Mouse (Mus musculus) intestine, embryonic 15.5 days (tissue): ENCODE data around the gene Phc1. TPM values are rescaled to one million over a fixed set of nuclear protein-coding genes. Genes with fewer than 3 reads are reported as not detected.

Experiments used
- ATAC-seq: fragments of 200-750 bp; cut with Nextera tagmentation; 2 replicates; pipeline ENCODE4 v1.8.0; 2017; ENCODE audit warnings: moderate TSS enrichment, moderate library complexity
- H3K27ac ChIP-seq: fragments of 300-500 bp; sonication (generic); 2 replicates; pipeline ENCODE4 v1.5.1; 2015; ENCODE audit warnings: mild to moderate bottlenecking, inconsistent platforms
- H3K27me3 ChIP-seq: fragments of 300-500 bp; sonication (generic); replicated peaks from 2 replicates; pipeline ENCODE4 v1.6.1; 2015; ENCODE audit warnings: inconsistent platforms
- H3K36me3 ChIP-seq: fragments of 300-500 bp; sonication (generic); 2 replicates; pipeline ENCODE4 v1.6.1; 2015; ENCODE audit warnings: inconsistent platforms
- H3K4me1 ChIP-seq: fragments of 300-500 bp; sonication (generic); replicated peaks from 2 replicates; pipeline ENCODE4 v1.6.1; 2015; ENCODE audit warnings: inconsistent platforms
- H3K4me2 ChIP-seq: fragments of 300-500 bp; sonication (generic); replicated peaks from 2 replicates; pipeline ENCODE4 v1.6.1; 2015; ENCODE audit warnings: mild to moderate bottlenecking, inconsistent platforms
- H3K4me3 ChIP-seq: fragments of 300-500 bp; sonication (generic); replicated peaks from 2 replicates; pipeline ENCODE4 v1.5.1; 2015; ENCODE audit warnings: inconsistent platforms
- H3K9ac ChIP-seq: fragments of 300-500 bp; sonication (generic); 2 replicates; pipeline ENCODE4 v1.6.1; 2015; ENCODE audit warnings: inconsistent platforms
- H3K9me3 ChIP-seq: fragments of 300-500 bp; sonication (generic); 2 replicates; pipeline ENCODE4 v1.6.1; 2016; ENCODE audit warnings: inconsistent platforms
- WGBS: fragments of 180-500 bp; shearing (Covaris S2); methylation state at CpG from one replicate; pipeline ENCODE4 v1.1.7; 2015; 5-methylcytosine and 5-hydroxymethylcytosine counted together
- polyA plus RNA-seq: library from polyadenylated mRNA; unstranded; fragments of >200 nt; fragmentation: Nextera tagmentation; extraction: Ambion mirVana; gene quantifications from 2 replicates; pipeline ENCODE4 v1.2.1, GENCODE M21; 2015

Gene Phc1
- polyA plus RNA-seq, 1 experiment from 2014 or later = 10.1 TPM

DNA sequence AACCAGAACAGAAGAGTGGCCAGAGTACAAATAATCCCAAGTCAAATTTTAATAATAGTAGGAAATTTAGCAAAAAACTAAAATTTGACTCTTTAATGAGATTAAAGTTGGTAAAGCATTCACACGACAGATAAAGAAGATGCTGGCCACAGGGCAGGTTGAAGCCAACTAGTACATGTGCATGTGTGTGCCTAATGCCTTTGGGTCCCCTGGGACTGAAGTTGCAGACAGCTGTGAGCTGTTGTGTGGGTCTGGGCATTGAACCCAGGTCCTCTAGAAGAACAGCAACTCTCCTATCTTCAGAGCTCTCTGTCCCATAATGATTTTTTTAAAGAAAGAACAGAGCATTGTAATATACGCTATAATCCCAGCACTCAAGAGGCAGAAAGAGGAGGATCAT is 49.1 kb downstream of the Phc1 start:
- 83% methylated on average over 2 of the region's 2 CpGs for WGBS
- ATAC-seq = no peak
- H3K9me3 ChIP-seq = no peaks in the 10 kb centered on the region
- H3K27ac ChIP-seq = no peak overlapping the region
- H3K36me3 ChIP-seq = no peaks in the 10 kb centered on the region
- H3K4me1 ChIP-seq = no peaks in the 10 kb centered on the region
- H3K4me3 ChIP-seq = no peak overlapping the region
- no peak overlapping the region for H3K4me2 ChIP-seq
- H3K9ac ChIP-seq = no peak overlapping the region
- H3K27me3 ChIP-seq = no peaks in the 10 kb centered on the region

DNA sequence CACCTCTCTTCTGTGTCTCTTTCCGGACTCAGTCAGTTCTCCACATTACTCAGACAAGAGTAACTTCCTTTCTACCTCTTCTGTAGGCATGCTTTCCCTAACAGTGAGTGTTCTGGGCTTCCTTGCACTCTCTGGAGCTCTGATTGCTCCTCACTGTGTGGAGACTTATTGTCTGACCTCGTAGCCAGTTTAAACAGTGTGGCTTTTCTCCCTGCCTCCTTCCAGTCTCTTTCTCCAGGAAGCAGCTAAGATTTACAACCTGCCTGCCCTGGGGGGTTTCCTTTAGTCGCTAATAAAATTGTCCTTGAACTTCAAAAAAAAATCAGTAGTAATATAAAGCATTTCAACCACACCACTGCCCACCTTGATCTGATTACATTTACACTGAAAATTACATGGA is 50.1 kb downstream of the Phc1 start:
- H3K27ac ChIP-seq = no peak overlapping the region
- WGBS = 13% methylated on average over 3 of the region's 3 CpGs

DNA sequence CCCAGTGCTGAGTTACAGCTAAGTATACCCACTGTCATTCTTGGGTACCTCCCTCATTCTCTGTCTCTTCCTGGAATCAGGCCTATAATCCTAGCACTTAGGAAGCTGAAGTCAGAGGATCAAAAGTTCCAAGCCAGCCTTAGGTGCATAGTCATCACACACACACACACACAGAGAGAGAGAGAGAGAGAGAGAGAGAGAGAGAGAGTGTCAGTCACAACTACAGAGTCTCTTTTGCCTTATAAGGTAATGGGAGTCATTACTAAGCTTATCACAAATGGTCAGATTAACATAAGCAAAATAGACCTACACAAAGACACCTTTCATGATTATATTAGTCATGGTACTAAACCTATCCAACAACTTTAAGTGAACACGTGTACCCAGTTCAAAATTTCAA is 51.0 kb downstream of the Phc1 start:
- no peak for ATAC-seq
- Histone ChIP-seq H3K4me3 (no peak overlapping the region), H3K36me3 (no peaks in the 10 kb centered on the region), H3K9ac (no peak overlapping the region), H3K4me1 (no peaks in the 10 kb centered on the region), H3K4me2 (no peak overlapping the region), H3K27me3 (no peaks in the 10 kb centered on the region), H3K27ac (no peak overlapping the region), H3K9me3 (no peaks in the 10 kb centered on the region)
- 81% methylated on average over 1 of the region's 1 CpGs for WGBS

More for the DNA sequence above, 50.1 kb downstream of the Phc1 start:
- Histone ChIP-seq H3K9me3 (no peaks in the 10 kb centered on the region), H3K27me3 (no peaks in the 10 kb centered on the region), H3K4me1 (no peaks in the 10 kb centered on the region), H3K9ac (no peak overlapping the region), H3K4me3 (no peak overlapping the region), H3K4me2 (no peak overlapping the region), H3K36me3 (no peaks in the 10 kb centered on the region)
- no peak for ATAC-seq

DNA sequence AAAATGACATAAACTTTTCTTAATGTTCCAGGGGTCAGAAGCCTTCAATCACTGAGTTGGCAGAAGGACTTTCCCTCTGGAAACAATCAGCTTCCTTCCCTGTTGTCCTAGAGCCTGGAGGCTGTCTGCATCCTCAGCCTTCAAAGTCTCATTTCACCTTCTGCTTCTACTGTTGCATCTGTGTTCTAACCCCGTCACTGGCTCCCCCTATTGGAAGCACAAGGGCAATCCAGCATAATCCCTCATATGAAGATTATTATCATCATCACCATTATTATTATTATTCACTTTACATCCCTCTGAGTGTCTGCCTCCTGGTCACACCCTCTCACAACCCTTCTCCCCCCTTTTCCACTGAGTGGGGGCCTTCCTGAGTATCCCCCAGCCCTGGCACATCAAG is 52.1 kb downstream of the Phc1 start:
- no peaks in the 10 kb centered on the region for H3K4me1 ChIP-seq
- no peaks in the 10 kb centered on the region for H3K36me3 ChIP-seq

DNA sequence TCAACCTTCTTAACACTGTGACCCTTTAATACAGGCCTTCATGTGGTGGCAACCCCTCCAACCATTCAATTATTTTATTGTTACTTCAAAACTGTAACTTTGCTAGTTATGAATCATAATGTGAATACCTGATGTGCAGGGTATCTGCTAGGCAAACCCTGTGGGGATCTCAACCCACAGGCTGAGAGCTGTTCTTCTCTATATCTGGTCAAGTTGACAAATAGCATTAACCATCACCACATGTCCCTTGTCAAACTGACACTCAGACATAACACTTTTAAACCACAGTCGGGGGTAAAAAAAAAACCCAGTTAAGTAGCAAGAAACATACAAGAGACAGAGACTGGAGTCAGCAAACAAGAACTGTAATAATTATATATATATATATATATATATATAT is 55.5 kb downstream of the Phc1 start:
- Histone ChIP-seq H3K9me3 (no peaks in the 10 kb centered on the region), H3K4me3 (no peak overlapping the region), H3K27ac (no peak overlapping the region), H3K36me3 (no peaks in the 10 kb centered on the region), H3K9ac (no peak overlapping the region), H3K4me2 (no peak overlapping the region), H3K27me3 (no peaks in the 10 kb centered on the region), H3K4me1 (no peaks in the 10 kb centered on the region)
- WGBS = 47% methylated on average over 1 of the region's 1 CpGs
- ATAC-seq = no peak

More for the DNA sequence above, 52.1 kb downstream of the Phc1 start:
- no peak for ATAC-seq
- no peak overlapping the region for H3K4me2 ChIP-seq
- H3K9me3 ChIP-seq = no peaks in the 10 kb centered on the region
- 52% methylated on average over 1 of the region's 1 CpGs for WGBS
- no peak overlapping the region for H3K9ac ChIP-seq
- H3K27me3 ChIP-seq = no peaks in the 10 kb centered on the region
- no peak overlapping the region for H3K27ac ChIP-seq
- no peak overlapping the region for H3K4me3 ChIP-seq

DNA sequence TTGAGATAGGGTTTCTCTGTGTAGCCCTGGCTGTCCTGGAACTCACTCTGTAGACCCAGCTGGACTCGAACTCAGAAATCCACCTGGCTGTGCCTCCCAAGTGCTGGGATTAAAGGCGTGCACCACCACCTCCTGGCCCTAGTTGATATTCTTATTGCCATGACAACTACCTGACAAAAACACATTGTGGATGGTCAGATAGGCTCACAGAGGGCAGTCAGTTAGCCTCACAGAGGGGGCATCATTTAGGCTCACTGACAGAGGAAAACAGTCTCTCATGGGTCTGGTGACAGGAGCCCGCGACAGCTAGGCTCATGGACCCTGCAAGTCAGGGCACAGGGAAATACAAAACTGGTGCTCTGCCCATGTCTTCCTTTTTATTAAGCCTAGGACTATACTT is 56.1 kb downstream of the Phc1 start:
- WGBS = 84% methylated on average over 4 of the region's 4 CpGs
- no peaks in the 10 kb centered on the region for H3K4me1 ChIP-seq
- H3K9me3 ChIP-seq = no peaks in the 10 kb centered on the region
- no peak overlapping the region for H3K4me2 ChIP-seq
- no peak for ATAC-seq
- H3K9ac ChIP-seq = no peak overlapping the region
- no peaks in the 10 kb centered on the region for H3K36me3 ChIP-seq
- H3K27ac ChIP-seq = no peak overlapping the region
- H3K27me3 ChIP-seq = no peaks in the 10 kb centered on the region
- no peak overlapping the region for H3K4me3 ChIP-seq

DNA sequence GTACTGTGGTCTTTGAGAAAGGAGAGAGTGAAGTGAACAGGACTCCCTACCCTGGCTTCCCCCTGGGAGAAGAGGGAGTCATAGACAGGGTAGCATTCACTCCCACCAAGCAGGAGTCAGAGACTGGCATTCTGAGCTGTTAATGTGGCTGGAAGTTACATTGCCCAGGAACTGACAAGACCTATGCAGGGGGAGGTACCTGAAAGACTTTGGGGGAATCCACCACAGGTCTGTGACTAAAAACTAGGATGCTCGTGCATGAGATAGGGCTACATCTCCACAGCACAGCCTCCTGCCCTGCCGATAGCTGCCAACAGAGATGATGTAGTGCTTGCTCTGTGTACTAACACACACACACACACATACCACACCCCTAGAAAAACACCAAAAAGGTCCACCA is 56.9 kb downstream of the Phc1 start:
- 72% methylated on average over 2 of the region's 2 CpGs for WGBS
- no peaks in the 10 kb centered on the region for H3K4me1 ChIP-seq

DNA sequence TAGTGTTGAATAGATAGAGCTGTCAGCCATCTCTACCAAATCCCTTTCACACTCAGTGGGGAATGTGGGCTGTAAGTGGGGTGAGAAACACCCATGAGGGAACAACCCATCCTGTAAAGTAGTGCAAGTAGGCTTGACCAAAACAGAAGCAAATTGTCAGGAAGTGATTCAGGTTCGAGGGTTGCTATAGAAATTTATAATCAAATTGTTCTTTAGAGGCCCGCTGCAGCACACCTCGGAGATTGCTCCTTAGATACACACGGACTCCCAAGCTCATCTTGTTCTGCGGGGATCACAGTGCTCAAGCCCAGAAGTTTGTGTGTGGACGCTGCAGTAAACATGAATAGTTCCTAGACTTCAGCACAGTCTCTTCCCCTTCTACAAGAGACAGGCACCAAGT is 57.6 kb downstream of the Phc1 start, which contains the start of gene Klrg1:
Gene Klrg1 (minus strand): TSS at position 101 of the 400 bp plus-strand sequence.
- Histone ChIP-seq H3K9ac (no peak within 1 kb of the TSS), H3K4me3 (no peak within 1 kb of the TSS), H3K4me2 (no peak within 1 kb of the TSS), H3K27me3 (no peaks in the 10 kb centered on the region), H3K9me3 (no peaks in the 10 kb centered on the region), H3K36me3 (no peaks in the 10 kb centered on the region), H3K27ac (no peak within 1 kb of the TSS), H3K4me1 (no peaks in the 10 kb centered on the region)
- 80% methylated on average over 6 of the region's 6 CpGs for WGBS
- no peak for ATAC-seq

More for the DNA sequence above, 56.9 kb downstream of the Phc1 start:
- Histone ChIP-seq H3K9me3 (no peaks in the 10 kb centered on the region), H3K27ac (no peak overlapping the region), H3K4me3 (no peak overlapping the region), H3K9ac (no peak overlapping the region), H3K27me3 (no peaks in the 10 kb centered on the region), H3K4me2 (no peak overlapping the region), H3K36me3 (no peaks in the 10 kb centered on the region)
- no peak for ATAC-seq

DNA sequence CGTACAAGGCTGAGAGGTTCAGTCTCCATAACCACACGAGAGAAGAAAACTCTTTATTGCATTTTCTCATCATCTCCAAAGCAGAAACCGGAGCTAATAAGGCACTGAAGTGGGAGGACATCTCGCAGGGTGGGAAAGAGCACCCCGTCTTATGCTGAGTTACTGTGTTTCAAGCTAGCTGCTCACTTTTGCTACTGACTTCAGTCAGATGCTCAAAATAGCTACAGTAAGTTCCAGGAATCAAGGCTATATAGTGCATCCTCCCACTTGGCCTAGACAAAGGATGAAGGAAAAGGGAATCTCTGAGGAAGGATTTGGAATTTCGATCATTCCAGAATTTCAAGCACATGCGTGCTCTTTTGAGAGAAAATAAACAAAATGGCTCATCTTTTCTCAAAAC is 63.8 kb downstream of the Phc1 start:
- H3K27me3 ChIP-seq = no peaks in the 10 kb centered on the region
- no peak for ATAC-seq
- no peaks in the 10 kb centered on the region for H3K9me3 ChIP-seq
- no peaks in the 10 kb centered on the region for H3K36me3 ChIP-seq
- 81% methylated on average over 7 of the region's 7 CpGs for WGBS
- H3K4me2 ChIP-seq = no peak overlapping the region
- H3K4me1 ChIP-seq = no peaks in the 10 kb centered on the region
- H3K27ac ChIP-seq = no peak overlapping the region
- no peak overlapping the region for H3K4me3 ChIP-seq
- no peak overlapping the region for H3K9ac ChIP-seq

DNA sequence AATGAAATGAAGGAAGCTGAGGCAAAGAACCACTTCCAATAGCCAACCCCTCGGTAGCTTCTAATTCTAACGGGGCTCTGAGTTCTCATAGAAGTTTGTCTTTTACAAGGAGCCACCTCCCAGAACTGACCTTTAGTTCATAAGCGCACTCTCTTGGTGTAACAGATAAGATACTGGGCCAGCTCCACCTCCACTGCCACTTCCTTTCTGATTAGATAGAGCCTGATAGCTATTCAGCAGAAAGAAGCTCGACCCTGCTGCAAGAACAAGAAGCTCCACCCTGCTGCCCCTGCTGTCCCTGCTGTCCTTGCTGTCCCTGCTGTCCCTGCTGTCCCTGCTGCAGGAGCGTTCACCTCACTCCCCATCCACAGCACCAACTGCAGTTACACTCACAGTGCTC is 65.8 kb downstream of the Phc1 start:
- WGBS = 35% methylated on average over 5 of the region's 5 CpGs
- no peak overlapping the region for H3K4me2 ChIP-seq
- H3K4me3 ChIP-seq = no peak overlapping the region
- H3K27me3 ChIP-seq = no peaks in the 10 kb centered on the region
- no peak overlapping the region for H3K27ac ChIP-seq
- H3K9ac ChIP-seq = no peak overlapping the region
- no peak for ATAC-seq
- no peaks in the 10 kb centered on the region for H3K4me1 ChIP-seq
- no peaks in the 10 kb centered on the region for H3K36me3 ChIP-seq
- H3K9me3 ChIP-seq = no peaks in the 10 kb centered on the region

DNA sequence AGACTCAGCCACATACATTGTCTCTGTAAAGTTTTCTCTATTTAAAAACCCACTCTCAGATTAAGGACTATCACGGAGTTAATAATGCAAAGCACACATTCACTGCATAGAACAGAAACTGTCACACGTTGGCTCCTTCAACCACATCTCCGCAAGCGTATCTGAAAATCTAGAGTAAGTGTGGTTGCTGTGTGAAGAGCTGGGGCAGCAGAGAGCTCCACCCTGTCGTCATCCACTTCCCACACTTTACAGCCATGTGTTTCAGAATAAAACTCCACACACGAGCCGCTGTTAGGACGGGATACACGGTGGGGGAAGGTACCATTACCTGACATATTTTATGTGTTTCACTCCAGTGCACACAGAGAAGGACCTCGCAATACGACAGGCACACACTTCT is 70.2 kb downstream of the Phc1 start:
- ATAC-seq = no peak
- Histone ChIP-seq H3K4me2 (no peak overlapping the region), H3K4me1 (no peaks in the 10 kb centered on the region), H3K4me3 (no peak overlapping the region), H3K27me3 (no peaks in the 10 kb centered on the region), H3K9me3 (no peaks in the 10 kb centered on the region), H3K36me3 (no peaks in the 10 kb centered on the region), H3K27ac (no peak overlapping the region), H3K9ac (no peak overlapping the region)
- 77% methylated on average over 11 of the region's 11 CpGs for WGBS

DNA sequence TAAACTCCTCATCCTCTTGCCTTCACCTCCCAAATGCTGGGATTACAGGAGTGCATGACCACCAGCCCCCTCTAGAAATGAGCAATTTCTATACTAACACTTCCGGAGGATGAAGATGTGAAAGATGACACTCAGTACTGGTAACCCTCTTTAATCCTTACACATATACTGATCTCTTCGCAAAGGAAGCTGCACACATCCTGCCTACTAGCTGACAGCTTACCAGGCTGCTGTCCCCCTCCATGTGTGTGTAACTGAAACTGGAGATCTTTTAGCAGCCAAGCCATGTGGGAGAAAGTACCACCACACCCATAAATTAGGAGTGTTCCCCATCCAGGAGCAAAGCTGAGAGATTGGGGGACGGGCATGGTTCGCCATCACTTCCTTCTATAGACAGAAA is 71.2 kb downstream of the Phc1 start:
- WGBS = 80% methylated on average over 4 of the region's 4 CpGs

DNA sequence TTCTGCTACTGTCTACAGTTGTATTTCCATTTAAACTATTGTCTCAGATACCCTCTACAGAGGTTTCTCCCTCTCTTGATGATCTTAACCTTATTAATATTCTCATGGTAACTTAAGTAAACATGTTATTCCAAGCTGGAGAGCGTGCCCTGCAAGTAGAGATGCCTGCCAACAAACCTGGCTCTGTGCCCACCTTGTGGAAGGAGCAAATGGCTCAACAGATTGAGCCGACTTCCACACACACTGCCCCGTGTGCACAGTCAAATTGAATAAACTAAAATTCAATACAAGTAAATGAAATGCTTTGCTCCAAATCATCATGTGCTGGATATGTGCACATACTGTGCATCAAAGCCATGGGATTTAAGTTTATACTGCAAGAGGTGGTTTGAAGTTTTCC is 71.8 kb downstream of the Phc1 start:
- Histone ChIP-seq H3K4me1 (no peaks in the 10 kb centered on the region), H3K27ac (no peak overlapping the region), H3K9me3 (no peaks in the 10 kb centered on the region), H3K9ac (no peak overlapping the region), H3K36me3 (no peaks in the 10 kb centered on the region), H3K4me3 (no peak overlapping the region), H3K27me3 (no peaks in the 10 kb centered on the region), H3K4me2 (no peak overlapping the region)
- 57% methylated on average over 3 of the region's 3 CpGs for WGBS
- ATAC-seq = no peak

More for the DNA sequence above, 71.2 kb downstream of the Phc1 start:
- Histone ChIP-seq H3K27me3 (no peaks in the 10 kb centered on the region), H3K27ac (no peak overlapping the region), H3K9ac (no peak overlapping the region), H3K9me3 (no peaks in the 10 kb centered on the region), H3K4me1 (no peaks in the 10 kb centered on the region), H3K4me3 (no peak overlapping the region), H3K4me2 (no peak overlapping the region), H3K36me3 (no peaks in the 10 kb centered on the region)
- ATAC-seq = no peak
